Mouse (Mus musculus): ENCODE measurements around the gene Utrn. TPM values are rescaled to one million over a fixed set of nuclear protein-coding genes. Genes with fewer than 3 reads are reported as not detected.

The Utrn gene
- polyA plus RNA-seq, 1 experiment, result 104 TPM

- Histone ChIP-seq H3K4me1 (ENCODE audit: control insufficient read depth, insufficient read depth, low read length) (no peaks in the 10 kb centered on the region), H3K27ac (ENCODE audit: insufficient read depth, low read length) (no peak overlapping the region), H3K4me3 (ENCODE audit: insufficient read depth, low read length) (no peak overlapping the region)
- TF ChIP-seq POLR2A (IDR thresholded peaks at IDR 0.05; ENCODE audit: low read depth, low read length) (no peak), CTCF (IDR thresholded peaks at IDR 0.05; ENCODE audit: borderline replicate concordance, insufficient read depth, low read length) (no peak)
These were observed 381.0 kb downstream of the Utrn start for GRCm38 (mm10) chr10:12488117-12488516.

- H3K4me1 ChIP-seq (ENCODE audit: control insufficient read depth, insufficient read depth, low read length), result no peaks in the 10 kb centered on the region
- no peak for TF ChIP-seq CTCF (IDR thresholded peaks at IDR 0.05; ENCODE audit: borderline replicate concordance, insufficient read depth, low read length)
- no peak overlapping the region for H3K27ac ChIP-seq (ENCODE audit: insufficient read depth, low read length)
- H3K4me3 ChIP-seq (ENCODE audit: insufficient read depth, low read length), result no peak overlapping the region
These were observed 385.7 kb downstream of the Utrn start for GRCm38 (mm10) chr10:12483494-12483893.

- TF ChIP-seq POLR2A (IDR thresholded peaks at IDR 0.05; ENCODE audit: low read depth, low read length), result no peak
- no peak overlapping the region for H3K27ac ChIP-seq (ENCODE audit: insufficient read depth, low read length)
- no peak overlapping the region for H3K4me3 ChIP-seq (ENCODE audit: insufficient read depth, low read length)
- no peaks in the 10 kb centered on the region for H3K4me1 ChIP-seq (ENCODE audit: control insufficient read depth, insufficient read depth, low read length)
These were observed 386.2 kb downstream of the Utrn start for GRCm38 (mm10) chr10:12482975-12483374.

- no peaks in the 10 kb centered on the region; the same call in 1 of the 2 replicates for H3K4me1 ChIP-seq (ENCODE audit: control insufficient read depth, insufficient read depth, low read length)
- no peak overlapping the region for H3K4me3 ChIP-seq (ENCODE audit: insufficient read depth, low read length)
- TF ChIP-seq POLR2A (IDR thresholded peaks at IDR 0.05; ENCODE audit: low read depth, low read length), result no peak
- no peak for TF ChIP-seq CTCF (IDR thresholded peaks at IDR 0.05; ENCODE audit: borderline replicate concordance, insufficient read depth, low read length)
- no peak overlapping the region for H3K27ac ChIP-seq (ENCODE audit: insufficient read depth, low read length)
These were observed 394.1 kb downstream of the Utrn start for GRCm38 (mm10) chr10:12474850-12475621.

GRCm38 (mm10) chr10:12469391-12470057 lies 399.6 kb downstream of the Utrn start:
- TF ChIP-seq CTCF (IDR thresholded peaks at IDR 0.05; ENCODE audit: borderline replicate concordance, insufficient read depth, low read length) (no peak), POLR2A (IDR thresholded peaks at IDR 0.05; ENCODE audit: low read depth, low read length) (no peak)
- no peak overlapping the region for H3K27ac ChIP-seq (ENCODE audit: insufficient read depth, low read length)
- no peaks in the 10 kb centered on the region for H3K4me1 ChIP-seq (ENCODE audit: control insufficient read depth, insufficient read depth, low read length)
- H3K4me3 ChIP-seq (ENCODE audit: insufficient read depth, low read length), result no peak overlapping the region

GRCm38 (mm10) chr10:12467544-12467943 lies 401.6 kb downstream of the Utrn start:
- Histone ChIP-seq H3K4me3 (ENCODE audit: insufficient read depth, low read length) (no peak overlapping the region), H3K4me1 (ENCODE audit: control insufficient read depth, insufficient read depth, low read length) (no peaks in the 10 kb centered on the region), H3K27ac (ENCODE audit: insufficient read depth, low read length) (no peak overlapping the region)
- no peak for TF ChIP-seq CTCF (IDR thresholded peaks at IDR 0.05; ENCODE audit: borderline replicate concordance, insufficient read depth, low read length)
- no peak for TF ChIP-seq POLR2A (IDR thresholded peaks at IDR 0.05; ENCODE audit: low read depth, low read length)

GRCm38 (mm10) chr10:12460945-12461344 lies 408.2 kb downstream of the Utrn start:
- Histone ChIP-seq H3K4me3 (ENCODE audit: insufficient read depth, low read length) (no peak overlapping the region), H3K27ac (ENCODE audit: insufficient read depth, low read length) (no peak overlapping the region), H3K4me1 (ENCODE audit: control insufficient read depth, insufficient read depth, low read length) (no peaks in the 10 kb centered on the region)
- TF ChIP-seq POLR2A (IDR thresholded peaks at IDR 0.05; ENCODE audit: low read depth, low read length), result no peak
- TF ChIP-seq CTCF (IDR thresholded peaks at IDR 0.05; ENCODE audit: borderline replicate concordance, insufficient read depth, low read length), result no peak

GRCm38 (mm10) chr10:12456867-12457266 lies 412.3 kb downstream of the Utrn start:
- no peak for TF ChIP-seq CTCF (IDR thresholded peaks at IDR 0.05; ENCODE audit: borderline replicate concordance, insufficient read depth, low read length)
- no peak for TF ChIP-seq POLR2A (IDR thresholded peaks at IDR 0.05; ENCODE audit: low read depth, low read length)
- peaks cover 5% of the 10 kb centered on the region; the same call in 1 of the 2 replicates for H3K4me1 ChIP-seq (ENCODE audit: control insufficient read depth, insufficient read depth, low read length)
- no peak overlapping the region for H3K4me3 ChIP-seq (ENCODE audit: insufficient read depth, low read length)
- no peak overlapping the region for H3K27ac ChIP-seq (ENCODE audit: insufficient read depth, low read length)

GRCm38 (mm10) chr10:12452641-12453040 lies 416.5 kb downstream of the Utrn start:
- no peak for TF ChIP-seq POLR2A (IDR thresholded peaks at IDR 0.05; ENCODE audit: low read depth, low read length)
- no peak for TF ChIP-seq CTCF (IDR thresholded peaks at IDR 0.05; ENCODE audit: borderline replicate concordance, insufficient read depth, low read length)
- Histone ChIP-seq H3K27ac (ENCODE audit: insufficient read depth, low read length) (0 out of 2 replicates have a peak overlapping the region, but pooled peaks have one; percentile 13), H3K4me1 (ENCODE audit: control insufficient read depth, insufficient read depth, low read length) (peaks cover 5% of the 10 kb centered on the region; the same call in 1 of the 2 replicates), H3K4me3 (ENCODE audit: insufficient read depth, low read length) (no peak overlapping the region)

GRCm38 (mm10) chr10:12444122-12444521 lies 425.0 kb downstream of the Utrn start:
- Histone ChIP-seq H3K27ac (ENCODE audit: insufficient read depth, low read length) (no peak overlapping the region), H3K4me1 (ENCODE audit: control insufficient read depth, insufficient read depth, low read length) (no peaks in the 10 kb centered on the region), H3K4me3 (ENCODE audit: insufficient read depth, low read length) (no peak overlapping the region)
- no peak for TF ChIP-seq CTCF (IDR thresholded peaks at IDR 0.05; ENCODE audit: borderline replicate concordance, insufficient read depth, low read length)
- TF ChIP-seq POLR2A (IDR thresholded peaks at IDR 0.05; ENCODE audit: low read depth, low read length), result no peak
